Mouse (Mus musculus) heart, embryonic 13.5 days (tissue): ENCODE data around the gene Etnk2. TPM values are rescaled to one million over a fixed set of nuclear protein-coding genes. Genes with fewer than 3 reads are reported as not detected.
A peak's percentile ranks its signal among the peaks of the same experiment; 100 is the strongest.

ENCODE experiments used
- ATAC-seq: fragments of 200-750 bp; cut with Nextera tagmentation; 2 replicates; pipeline ENCODE4 v1.8.0; 2017; ENCODE audit warnings: moderate TSS enrichment; ENCODE audit not compliant: insufficient number of reproducible peaks, low FRiP score, low TSS enrichment; ENCODE audit errors: extremely low read depth
- H3K27ac ChIP-seq: fragments of 300-500 bp; sonication (generic); replicated peaks from 2 replicates; pipeline ENCODE4 v1.5.1; 2015; ENCODE audit warnings: moderate library complexity, mild to moderate bottlenecking, inconsistent platforms
- H3K27me3 ChIP-seq: fragments of 300-500 bp; sonication (generic); replicated peaks from 2 replicates; pipeline ENCODE4 v1.6.1; 2015; ENCODE audit warnings: mild to moderate bottlenecking, inconsistent platforms
- H3K36me3 ChIP-seq: fragments of 300-500 bp; sonication (generic); 2 replicates; pipeline ENCODE4 v1.6.1; 2015; ENCODE audit warnings: mild to moderate bottlenecking, inconsistent platforms
- H3K4me1 ChIP-seq: fragments of 300-500 bp; sonication (generic); 2 replicates; pipeline ENCODE4 v1.6.1; 2015; ENCODE audit warnings: inconsistent platforms
- H3K4me2 ChIP-seq: fragments of 300-500 bp; sonication (generic); 2 replicates; pipeline ENCODE4 v1.6.1; 2015; ENCODE audit warnings: inconsistent platforms, mild to moderate bottlenecking, moderate library complexity
- H3K4me3 ChIP-seq: fragments of 300-500 bp; sonication (generic); 2 replicates; pipeline ENCODE4 v1.5.1; 2015; ENCODE audit warnings: moderate library complexity, mild to moderate bottlenecking, inconsistent platforms
- H3K9ac ChIP-seq: fragments of 300-500 bp; sonication (generic); 2 replicates; pipeline ENCODE4 v1.6.1; 2015; ENCODE audit warnings: inconsistent platforms, mild to moderate bottlenecking, moderate library complexity
- H3K9me3 ChIP-seq: fragments of 300-500 bp; sonication (generic); 2 replicates; pipeline ENCODE4 v1.6.1; 2016; ENCODE audit warnings: inconsistent platforms
- WGBS: fragments of 180-500 bp; shearing (Covaris S2); methylation state at CpG from one replicate; pipeline ENCODE4 v1.1.7; 2015; ENCODE audit warnings: mixed read lengths; 5-methylcytosine and 5-hydroxymethylcytosine counted together
- polyA plus RNA-seq: library from polyadenylated mRNA; unstranded; fragments of >200 nt; fragmentation: Nextera tagmentation; extraction: Ambion mirVana; gene quantifications from 2 replicates; pipeline ENCODE4 v1.2.1, GENCODE M21; 2015

The Etnk2 gene
- 1.5 and 1.6 TPM in 2 replicates for polyA plus RNA-seq

- Histone ChIP-seq H3K27me3 (peaks cover 68% of the 10 kb centered on the region), H3K4me3 (peak within 1 kb of the TSS; percentile 61), H3K27ac (no peak within 1 kb of the TSS), H3K4me2 (peak within 1 kb of the TSS; percentile 88), H3K4me1 (peaks cover 38% of the 10 kb centered on the region), H3K9ac (peak within 1 kb of the TSS; percentile 71), H3K36me3 (no peaks in the 10 kb centered on the region), H3K9me3 (no peaks in the 10 kb centered on the region)
- peak; percentile 53; the same call in 1 of the 2 replicates for ATAC-seq
- 1% methylated on average over 52 of the region's 52 CpGs for WGBS
Observed at GRCm38 (mm10) chr1:133363276-133364021, at the start of gene Etnk2. TSS of gene Etnk2 (plus strand) at chr1:133363572.

- 25% methylated on average over 8 of the region's 8 CpGs for WGBS
- Histone ChIP-seq H3K36me3 (no peaks in the 10 kb centered on the region), H3K27ac (no peak overlapping the region), H3K4me3 (no peak overlapping the region), H3K9ac (no peak overlapping the region), H3K9me3 (peaks cover 7% of the 10 kb centered on the region; the same call in 1 of the 2 replicates), H3K27me3 (no peaks in the 10 kb centered on the region), H3K4me2 (no peak overlapping the region), H3K4me1 (peaks cover 14% of the 10 kb centered on the region)
- ATAC-seq, result no peak
Observed at GRCm38 (mm10) chr1:133314364-133314763, 49.0 kb upstream of the Etnk2 start.

- no peaks in the 10 kb centered on the region for H3K36me3 ChIP-seq
- H3K4me3 ChIP-seq, result no peak overlapping the region
- ATAC-seq, result no peak
- H3K27me3 ChIP-seq, result no peaks in the 10 kb centered on the region; the same call in 1 of the 2 replicates
- H3K4me2 ChIP-seq, result no peak overlapping the region
- peaks cover 11% of the 10 kb centered on the region for H3K4me1 ChIP-seq
- H3K27ac ChIP-seq, result no peak overlapping the region
- H3K9me3 ChIP-seq, result peaks cover 7% of the 10 kb centered on the region; the same call in 1 of the 2 replicates
- whole genome bisulfite sequencing, result 65% methylated on average over 6 of the region's 6 CpGs
- no peak overlapping the region for H3K9ac ChIP-seq
Observed at GRCm38 (mm10) chr1:133315775-133316174, 47.6 kb upstream of the Etnk2 start.

- H3K36me3 ChIP-seq, result no peaks in the 10 kb centered on the region
- 69% methylated on average over 4 of the region's 4 CpGs for WGBS
- H3K9me3 ChIP-seq, result peaks cover 7% of the 10 kb centered on the region; the same call in 1 of the 2 replicates
- no peaks in the 10 kb centered on the region; the same call in 1 of the 2 replicates for H3K27me3 ChIP-seq
- peaks cover 7% of the 10 kb centered on the region for H3K4me1 ChIP-seq
- no peak overlapping the region for H3K4me2 ChIP-seq
- no peak for ATAC-seq
- no peak overlapping the region for H3K27ac ChIP-seq
- no peak overlapping the region for H3K4me3 ChIP-seq
- H3K9ac ChIP-seq, result no peak overlapping the region
Observed at GRCm38 (mm10) chr1:133316577-133316976, 46.8 kb upstream of the Etnk2 start.

GRCm38 (mm10) chr1:133317149-133317548, 46.2 kb upstream of the Etnk2 start:
- peaks cover 7% of the 10 kb centered on the region; the same call in 1 of the 2 replicates for H3K9me3 ChIP-seq
- H3K27ac ChIP-seq, result no peak overlapping the region
- no peak for ATAC-seq
- H3K4me1 ChIP-seq, result peaks cover under 1% of the 10 kb centered on the region
- no peak overlapping the region for H3K4me3 ChIP-seq
- no peaks in the 10 kb centered on the region; the same call in 1 of the 2 replicates for H3K27me3 ChIP-seq
- H3K9ac ChIP-seq, result no peak overlapping the region
- H3K4me2 ChIP-seq, result no peak overlapping the region
- WGBS, result 79% methylated on average over 1 of the region's 1 CpGs
- H3K36me3 ChIP-seq, result no peaks in the 10 kb centered on the region

- H3K4me2 ChIP-seq, result no peak within 1 kb of the TSS
- H3K27me3 ChIP-seq, result no peaks in the 10 kb centered on the region; the same call in 1 of the 2 replicates
- H3K4me3 ChIP-seq, result no peak within 1 kb of the TSS
- H3K4me1 ChIP-seq, result no peaks in the 10 kb centered on the region
- H3K36me3 ChIP-seq, result no peaks in the 10 kb centered on the region
- WGBS, result 78% methylated on average over 13 of the region's 13 CpGs
- H3K9ac ChIP-seq, result no peak within 1 kb of the TSS
- no peak for ATAC-seq
- H3K27ac ChIP-seq, result no peak within 1 kb of the TSS
- H3K9me3 ChIP-seq, result peaks cover 7% of the 10 kb centered on the region; the same call in 1 of the 2 replicates
Observed at GRCm38 (mm10) chr1:133321267-133321925, 42.0 kb upstream of the Etnk2 start, which contains the start of gene Kiss1. TSS of gene Kiss1 (plus strand) at chr1:133321875.

GRCm38 (mm10) chr1:133323333-133323732, 40.0 kb upstream of the Etnk2 start:
- Histone ChIP-seq H3K36me3 (no peaks in the 10 kb centered on the region), H3K9ac (no peak overlapping the region), H3K27ac (no peak overlapping the region), H3K4me3 (no peak overlapping the region), H3K4me2 (no peak overlapping the region), H3K27me3 (peaks cover 16% of the 10 kb centered on the region), H3K4me1 (no peaks in the 10 kb centered on the region), H3K9me3 (peaks cover under 1% of the 10 kb centered on the region; the same call in 1 of the 2 replicates)
- WGBS, result 38% methylated on average over 5 of the region's 5 CpGs
- ATAC-seq, result no peak

GRCm38 (mm10) chr1:133325951-133326350, 37.4 kb upstream of the Etnk2 start:
- H3K9ac ChIP-seq, result no peak overlapping the region
- H3K27me3 ChIP-seq, result peaks cover 42% of the 10 kb centered on the region
- 68% methylated on average over 8 of the region's 8 CpGs for WGBS
- H3K27ac ChIP-seq, result no peak overlapping the region
- H3K36me3 ChIP-seq, result no peaks in the 10 kb centered on the region
- H3K4me2 ChIP-seq, result no peak overlapping the region
- no peak overlapping the region for H3K4me3 ChIP-seq
- ATAC-seq, result no peak
- H3K4me1 ChIP-seq, result peaks cover 9% of the 10 kb centered on the region
- no peaks in the 10 kb centered on the region for H3K9me3 ChIP-seq

- no peak overlapping the region for H3K27ac ChIP-seq
- H3K4me1 ChIP-seq, result peaks cover 9% of the 10 kb centered on the region
- H3K4me2 ChIP-seq, result no peak overlapping the region
- H3K9me3 ChIP-seq, result no peaks in the 10 kb centered on the region
- WGBS, result 59% methylated on average over 5 of the region's 5 CpGs
- H3K4me3 ChIP-seq, result no peak overlapping the region
- no peak for ATAC-seq
- H3K36me3 ChIP-seq, result no peaks in the 10 kb centered on the region
- H3K9ac ChIP-seq, result no peak overlapping the region
- peaks cover 52% of the 10 kb centered on the region for H3K27me3 ChIP-seq
Observed at GRCm38 (mm10) chr1:133327094-133327493, 36.3 kb upstream of the Etnk2 start.

GRCm38 (mm10) chr1:133328299-133328795, 35.0 kb upstream of the Etnk2 start:
- Histone ChIP-seq H3K4me3 (no peak overlapping the region), H3K9me3 (no peaks in the 10 kb centered on the region), H3K4me1 (peaks cover 9% of the 10 kb centered on the region), H3K27me3 (peaks cover 57% of the 10 kb centered on the region), H3K27ac (no peak overlapping the region), H3K36me3 (no peaks in the 10 kb centered on the region), H3K4me2 (no peak overlapping the region), H3K9ac (no peak overlapping the region)
- no peak for ATAC-seq
- WGBS, result 70% methylated on average over 6 of the region's 6 CpGs

- peak overlapping the region; percentile 71 for H3K4me2 ChIP-seq
- peaks cover 57% of the 10 kb centered on the region for H3K27me3 ChIP-seq
- ATAC-seq, result no peak
- peak overlapping the region; percentile 58 for H3K9ac ChIP-seq
- no peaks in the 10 kb centered on the region for H3K36me3 ChIP-seq
- no peaks in the 10 kb centered on the region for H3K9me3 ChIP-seq
- H3K27ac ChIP-seq, result no peak overlapping the region
- 10% methylated on average over 34 of the region's 34 CpGs for whole genome bisulfite sequencing
- H3K4me3 ChIP-seq, result peak overlapping the region; percentile 45
- peaks cover 9% of the 10 kb centered on the region for H3K4me1 ChIP-seq
Observed at GRCm38 (mm10) chr1:133328896-133329637, 34.3 kb upstream of the Etnk2 start.
